Mouse (Mus musculus): Measurements from ENCODE around the gene Wipi1. TPM values are rescaled to one million over a fixed set of nuclear protein-coding genes. Genes with fewer than 3 reads are reported as not detected.
A peak's percentile ranks its signal among the peaks of the same experiment; 100 is the strongest.

The Wipi1 gene
- total and polyA plus RNA-seq, 3 experiments: 1.8 to 2.2 (median 2.0) TPM

DNA sequence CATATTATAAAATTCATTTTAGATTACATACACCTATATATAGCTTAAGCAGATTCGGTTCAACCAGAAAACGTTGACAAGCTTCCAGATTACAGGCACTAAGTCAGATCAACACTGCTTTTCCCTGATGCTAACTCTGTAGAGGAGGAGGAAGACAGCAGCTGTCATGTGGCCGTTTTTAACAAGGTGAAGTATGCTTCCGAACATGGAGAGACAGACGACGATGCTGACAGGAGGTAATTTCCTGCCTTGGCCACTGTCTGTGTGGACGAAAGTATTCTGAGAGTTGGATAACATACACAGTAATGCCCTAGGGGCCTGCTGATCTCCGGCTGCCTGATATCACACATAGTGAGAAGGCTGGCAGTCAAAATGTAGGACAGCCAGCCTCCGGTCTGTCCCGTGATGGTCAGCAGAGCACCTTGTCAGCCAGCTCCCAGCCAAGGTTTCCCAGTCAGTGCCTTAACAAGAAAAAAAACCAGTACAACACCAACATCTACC, 17.3 kb upstream of the Wipi1 start:
- H3K4me1 ChIP-seq (ENCODE audit: control insufficient read depth in 1 of 2, insufficient read depth in 2 of 2): no peaks in the 10 kb centered on the region
- no peak overlapping the region for H3K4me3 ChIP-seq (replicated peaks in 1 of 3; ENCODE audit: low read depth in 2 of 3, low read length in 2 of 3, poor library complexity in 1 of 3)
- dilution Hi-C loops (cut with MboI; ENCODE audit: extremely low pct_ligation_motif_present, extremely low pct_unique_long_range_greater_than_20kb, low sequenced_read_pairs) (no loop called here), in situ Hi-C loops (cut with MboI; ENCODE audit: low pct_ligation_motif_present, low pct_unique_long_range_greater_than_20kb, low sequenced_read_pairs) (no loop called here)
- no peak for TF ChIP-seq RCOR1 (conservative IDR thresholded peaks at IDR 0.05; ENCODE audit: low read depth, low read length)
- no peak overlapping the region for H3K9ac ChIP-seq (ENCODE audit: insufficient read depth, low read depth)
- no peaks in the 10 kb centered on the region for H3K36me3 ChIP-seq (replicated peaks in 1 of 2; ENCODE audit: control insufficient read depth in 1 of 2, insufficient read depth in 1 of 2, low read length in 1 of 2)
- DNase-seq (ENCODE audit: extremely low read depth): no peak
- peaks cover 8% of the 10 kb centered on the region for H3K9me3 ChIP-seq (replicated peaks; ENCODE audit: low read length)
- no peaks in the 10 kb centered on the region for H3K27me3 ChIP-seq (replicated peaks)
- no peak overlapping the region for H3K27ac ChIP-seq (ENCODE audit: insufficient read depth, low read depth)
- H3K4me2 ChIP-seq (ENCODE audit: insufficient read depth, low read depth, poor library complexity, severe bottlenecking): no peak overlapping the region
- H3K79me2 ChIP-seq (replicated peaks; ENCODE audit: control insufficient read depth, extremely low read depth, insufficient read depth, poor library complexity, severe bottlenecking): no peaks in the 10 kb centered on the region

DNA sequence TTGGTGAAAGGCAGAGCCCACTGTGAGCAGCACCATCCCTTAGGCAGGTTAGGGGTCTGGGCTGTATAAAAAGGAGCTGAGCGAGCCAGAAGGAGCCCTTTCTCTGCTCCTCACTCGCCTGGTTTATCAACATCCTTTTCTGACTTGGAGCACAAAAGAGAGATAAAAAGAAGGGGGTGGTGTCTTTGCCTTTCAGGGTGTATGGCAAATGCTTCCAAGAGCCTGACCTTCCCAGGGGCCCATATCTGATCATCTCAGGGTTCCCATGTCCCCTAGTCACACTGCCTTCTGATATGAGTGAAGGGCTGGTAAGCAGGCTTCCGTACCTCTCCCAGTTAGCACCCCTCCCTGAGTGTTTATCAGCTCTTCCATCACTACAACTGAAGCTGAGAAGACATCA, 16.3 kb upstream of the Wipi1 start:
- Histone ChIP-seq H3K4me1 (ENCODE audit: control insufficient read depth in 1 of 2, insufficient read depth in 2 of 2) (no peaks in the 10 kb centered on the region), H3K4me3 (replicated peaks in 1 of 3; ENCODE audit: low read depth in 2 of 3, low read length in 2 of 3, poor library complexity in 1 of 3) (no peak overlapping the region), H3K27me3 (replicated peaks) (no peaks in the 10 kb centered on the region), H3K9ac (ENCODE audit: insufficient read depth, low read depth) (no peak overlapping the region), H3K79me2 (replicated peaks; ENCODE audit: control insufficient read depth, extremely low read depth, insufficient read depth, poor library complexity, severe bottlenecking) (no peaks in the 10 kb centered on the region), H3K36me3 (replicated peaks in 1 of 2; ENCODE audit: control insufficient read depth in 1 of 2, insufficient read depth in 1 of 2, low read length in 1 of 2) (no peaks in the 10 kb centered on the region), H3K27ac (ENCODE audit: insufficient read depth, low read depth) (no peak overlapping the region), H3K9me3 (replicated peaks; ENCODE audit: low read length) (peaks cover 8% of the 10 kb centered on the region), H3K4me2 (ENCODE audit: insufficient read depth, low read depth, poor library complexity, severe bottlenecking) (no peak overlapping the region)
- TF ChIP-seq ELF1 (IDR thresholded peaks at IDR 0.05; ENCODE audit: low read depth, low read length): no peak
- no peak for TF ChIP-seq MAX (IDR thresholded peaks at IDR 0.05; ENCODE audit: low read length)
- TF ChIP-seq ZC3H11A (IDR thresholded peaks at IDR 0.05; ENCODE audit: low read depth, low read length): no peak
- TF ChIP-seq RAD21 (IDR thresholded peaks at IDR 0.05; ENCODE audit: low read depth, low read length): no peak
- TF ChIP-seq NELFE (IDR thresholded peaks at IDR 0.05; ENCODE audit: low read depth, low read length): no peak
- TF ChIP-seq POLR2AphosphoS2 (IDR thresholded peaks at IDR 0.05; ENCODE audit: low read depth, low read length): no peak
- TF ChIP-seq SMC3 (IDR thresholded peaks at IDR 0.05; ENCODE audit: low read depth, low read length): no peak
- TF ChIP-seq POLR2A (IDR thresholded peaks at IDR 0.05; ENCODE audit: low read depth, low read length): no peak
- TF ChIP-seq CHD2 (IDR thresholded peaks at IDR 0.05; ENCODE audit: low read length): no peak
- no peak for TF ChIP-seq ZNF384 (IDR thresholded peaks at IDR 0.05; ENCODE audit: low read depth, low read length)
- TF ChIP-seq UBTF (IDR thresholded peaks at IDR 0.05; ENCODE audit: low read depth, low read length): no peak
- TF ChIP-seq E2F4 (IDR thresholded peaks at IDR 0.05; ENCODE audit: insufficient replicate concordance, low read depth, low read length): no peak
- TF ChIP-seq USF2 (conservative IDR thresholded peaks at IDR 0.05; ENCODE audit: low read depth, low read length): no peak
- dilution Hi-C loops (cut with MboI; ENCODE audit: extremely low pct_ligation_motif_present, extremely low pct_unique_long_range_greater_than_20kb, low sequenced_read_pairs): no loop called here
- no peak for DNase-seq (ENCODE audit: extremely low read depth)
- in situ Hi-C loops (cut with MboI; ENCODE audit: low pct_ligation_motif_present, low pct_unique_long_range_greater_than_20kb, low sequenced_read_pairs): no loop called here

- dilution Hi-C loops (cut with MboI; ENCODE audit: extremely low pct_ligation_motif_present, extremely low pct_unique_long_range_greater_than_20kb, low sequenced_read_pairs): no loop called here
- Histone ChIP-seq H3K27ac (ENCODE audit: insufficient read depth, low read depth) (no peak overlapping the region), H3K4me2 (ENCODE audit: insufficient read depth, low read depth, poor library complexity, severe bottlenecking) (no peak overlapping the region), H3K4me1 (ENCODE audit: control insufficient read depth in 1 of 2, insufficient read depth in 2 of 2) (no peaks in the 10 kb centered on the region), H3K36me3 (replicated peaks in 1 of 2; ENCODE audit: control insufficient read depth in 1 of 2, insufficient read depth in 1 of 2, low read length in 1 of 2) (no peaks in the 10 kb centered on the region), H3K27me3 (replicated peaks) (no peaks in the 10 kb centered on the region), H3K9me3 (replicated peaks; ENCODE audit: low read length) (peaks cover 8% of the 10 kb centered on the region), H3K79me2 (replicated peaks; ENCODE audit: control insufficient read depth, extremely low read depth, insufficient read depth, poor library complexity, severe bottlenecking) (no peaks in the 10 kb centered on the region), H3K9ac (ENCODE audit: insufficient read depth, low read depth) (no peak overlapping the region), H3K4me3 (replicated peaks in 1 of 3; ENCODE audit: low read depth in 2 of 3, low read length in 2 of 3, poor library complexity in 1 of 3) (no peak overlapping the region)
- in situ Hi-C loops (cut with MboI; ENCODE audit: low pct_ligation_motif_present, low pct_unique_long_range_greater_than_20kb, low sequenced_read_pairs): no loop called here
- DNase-seq (ENCODE audit: extremely low read depth): peak; percentile 45
- TF ChIP-seq CTCF (conservative IDR thresholded peaks at IDR 0.05 in 1 of 2, IDR thresholded peaks at IDR 0.05 in 1 of 2; ENCODE audit: low read depth in 2 of 2, low read length in 2 of 2): peak; percentile 43 to 65; a peak in 3 of 4 replicates
- TF ChIP-seq SMC3 (IDR thresholded peaks at IDR 0.05; ENCODE audit: low read depth, low read length): peak; percentile 31; the same call in 1 of the 2 replicates
- TF ChIP-seq MEF2A (IDR thresholded peaks at IDR 0.05; ENCODE audit: borderline replicate concordance, low read depth, low read length): no peak
- peak; percentile 50 for TF ChIP-seq RAD21 (IDR thresholded peaks at IDR 0.05; ENCODE audit: low read depth, low read length)
- no peak for TF ChIP-seq SIN3A (IDR thresholded peaks at IDR 0.05; ENCODE audit: low read length)
These were observed 15.9 kb upstream of the Wipi1 start for GRCm38 (mm10) chr11:109627648-109628047.
